Mouse (Mus musculus) heart, adult 2 months (tissue): ENCODE measurements at regions not wholly inside any gene's neighbourhood (a gene's known extent, or its start where the extent isn't known, plus 50 kb on each side); places are given as distances from the start of the nearest gene placed in this dataset.

Experiments used
- CTCF ChIP-seq: fragments of 200-600 bp; IDR thresholded peaks from 2 replicates; pipeline ENCODE4 v1.8.1; 2022; ENCODE audit warnings: antibody characterized with exemption, mild to moderate bottlenecking, moderate library complexity
- EP300 ChIP-seq: fragments of 200-500 bp; IDR thresholded peaks from 2 replicates; pipeline ENCODE4 v1.6.1; 2011; ENCODE audit warnings: low read depth, low read length, control low read depth; ENCODE audit not compliant: insufficient read depth
- POLR2A ChIP-seq: fragments of 200-500 bp; IDR thresholded peaks from 2 replicates; pipeline ENCODE4 v1.6.1; 2011; ENCODE audit warnings: mild to moderate bottlenecking, low read depth, low read length, control low read depth; ENCODE audit not compliant: insufficient read depth

DNA sequence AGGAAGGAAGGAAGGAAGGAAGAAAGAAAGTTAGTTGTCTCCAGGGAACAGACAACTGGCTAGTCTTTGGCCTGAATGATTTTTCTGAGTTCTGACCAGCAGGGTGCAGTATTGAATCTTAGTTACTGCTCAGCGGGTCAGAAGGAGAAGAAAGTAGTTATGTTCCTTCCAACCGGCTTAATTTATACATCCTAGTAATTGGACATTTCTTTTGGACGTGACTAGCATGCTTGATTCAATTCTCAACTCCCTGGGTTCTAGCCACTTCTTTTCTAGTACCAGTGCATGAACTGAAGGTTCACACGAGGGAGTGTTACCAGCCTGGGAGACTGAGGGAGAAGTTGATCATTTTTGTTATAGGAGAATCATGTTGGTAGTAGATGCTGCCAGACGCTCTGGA, 269.1 kb upstream of the 4930452B06Rik start:
- TF ChIP-seq POLR2A, result no peak
- peak; percentile 63 for TF ChIP-seq CTCF
- no peak for TF ChIP-seq EP300
